Mouse (Mus musculus) CH12.LX (cell line): ENCODE data around the gene Lrig1. TPM values are rescaled to one million over a fixed set of nuclear protein-coding genes. Genes with fewer than 3 reads are reported as not detected.

ENCODE experiments used
- DNase-seq: peaks from one replicate; pipeline ENCODE4 v3.0.0-alpha.2; 2013; ENCODE audit errors: extremely low read depth
- H3K27ac ChIP-seq: 2 replicates; pipeline ENCODE4 v1.5.1; 2012; ENCODE audit warnings: low read depth, mild to moderate bottlenecking, control low read depth, moderate library complexity; ENCODE audit not compliant: insufficient read depth
- H3K27me3 ChIP-seq: replicated peaks from 2 replicates; pipeline ENCODE3; 2012; ENCODE audit warnings: inconsistent platforms
- H3K36me3 ChIP-seq, 2 experiments: replicated peaks in 1 of 2; 2 replicates each; pipeline versions ENCODE3 to v1.6.1; 2012; ENCODE audit warnings: inconsistent platforms in 1 of 2, low read length in 1 of 2, mild to moderate bottlenecking in 1 of 2, mixed read lengths in 1 of 2, moderate library complexity in 1 of 2; ENCODE audit not compliant: control insufficient read depth in 1 of 2, insufficient read depth in 1 of 2
- H3K4me1 ChIP-seq, 2 experiments: 2 replicates each; pipeline ENCODE4 v1.6.1; 2012; ENCODE audit warnings: inconsistent platforms in 1 of 2, moderate library complexity in 1 of 2; ENCODE audit not compliant: insufficient read depth in 2 of 2, control insufficient read depth in 1 of 2
- H3K4me2 ChIP-seq: 2 replicates; pipeline ENCODE4 v1.6.1; 2012; ENCODE audit warnings: low read depth, mild to moderate bottlenecking, control low read depth; ENCODE audit not compliant: poor library complexity, insufficient read depth, severe bottlenecking
- H3K4me3 ChIP-seq, 3 experiments: fragments of 150-350 bp in 1 of 3; sonication (generic) in 1 of 3; replicated peaks in 1 of 3; 2 replicates each; pipeline versions ENCODE3 to v1.5.1; 2011 to 2012; ENCODE audit warnings: low read depth in 2 of 3, low read length in 2 of 3, mild to moderate bottlenecking in 2 of 3, moderate library complexity in 2 of 3, control low read depth in 1 of 3, improper control_type of control experiment in 1 of 3, inconsistent platforms in 1 of 3, mixed read lengths in 1 of 3; ENCODE audit not compliant: poor library complexity in 1 of 3
- H3K79me2 ChIP-seq: replicated peaks from 2 replicates; pipeline ENCODE4 v1.6.1; 2012; ENCODE audit warnings: mild to moderate bottlenecking, moderate library complexity; ENCODE audit not compliant: control insufficient read depth, poor library complexity, insufficient read depth, severe bottlenecking; ENCODE audit errors: extremely low read depth
- H3K9ac ChIP-seq: 2 replicates; pipeline ENCODE4 v1.6.1; 2012; ENCODE audit warnings: low read depth, mild to moderate bottlenecking, control low read depth, moderate library complexity; ENCODE audit not compliant: insufficient read depth
- H3K9me3 ChIP-seq: replicated peaks from 2 replicates; pipeline ENCODE3; 2012; ENCODE audit warnings: low read length, inconsistent platforms, mixed read lengths
- BHLHE40 ChIP-seq: IDR thresholded peaks from 2 replicates; pipeline ENCODE4 v1.6.1; 2011; ENCODE audit warnings: mild to moderate bottlenecking, low read depth, low read length, improper control_type of control experiment
- CHD2 ChIP-seq: IDR thresholded peaks from 2 replicates; pipeline ENCODE4 v1.6.1; 2011; ENCODE audit warnings: low read length, improper control_type of control experiment
- ELF1 ChIP-seq: IDR thresholded peaks from 2 replicates; pipeline ENCODE4 v1.6.1; 2014; ENCODE audit warnings: low read depth, mild to moderate bottlenecking, inconsistent platforms, low read length, improper control_type of control experiment
- ETS1 ChIP-seq: conservative IDR thresholded peaks from 2 replicates; pipeline ENCODE4 v1.6.1; 2012; ENCODE audit warnings: low read depth, mild to moderate bottlenecking, inconsistent platforms, low read length, improper control_type of control experiment, moderate library complexity
- HCFC1 ChIP-seq: IDR thresholded peaks from 2 replicates; pipeline ENCODE4 v1.6.1; 2012; ENCODE audit warnings: low read depth, mild to moderate bottlenecking, inconsistent platforms, low read length, improper control_type of control experiment
- JUND ChIP-seq: conservative IDR thresholded peaks from 2 replicates; pipeline ENCODE4 v1.6.1; 2011; ENCODE audit warnings: low read depth, low read length, improper control_type of control experiment
- KAT2A ChIP-seq: IDR thresholded peaks from 2 replicates; pipeline ENCODE4 v1.6.1; 2012; ENCODE audit warnings: low read length, improper control_type of control experiment, inconsistent platforms; ENCODE audit not compliant: insufficient replicate concordance
- MAFK ChIP-seq: IDR thresholded peaks from 2 replicates; pipeline ENCODE4 v1.6.1; 2011; ENCODE audit warnings: low read length, improper control_type of control experiment; ENCODE audit not compliant: insufficient replicate concordance
- MXI1 ChIP-seq: IDR thresholded peaks from 2 replicates; pipeline ENCODE4 v1.6.1; 2011; ENCODE audit warnings: mild to moderate bottlenecking, low read depth, low read length, improper control_type of control experiment
- MYC ChIP-seq: IDR thresholded peaks from 2 replicates; pipeline ENCODE4 v1.6.1; 2011; ENCODE audit warnings: low read depth, mild to moderate bottlenecking, improper control_type of control experiment, low read length
- NELFE ChIP-seq: IDR thresholded peaks from 2 replicates; pipeline ENCODE4 v1.6.1; 2011; ENCODE audit warnings: low read depth, low read length, improper control_type of control experiment
- PAX5 ChIP-seq: IDR thresholded peaks from 2 replicates; pipeline ENCODE4 v1.6.1; 2012; ENCODE audit warnings: low read length, inconsistent platforms, mixed read lengths
- TBP ChIP-seq: conservative IDR thresholded peaks from 2 replicates; pipeline ENCODE4 v1.6.1; 2011; ENCODE audit warnings: low read depth, low read length, improper control_type of control experiment
- TCF12 ChIP-seq: IDR thresholded peaks from 2 replicates; pipeline ENCODE4 v1.6.1; 2014; ENCODE audit warnings: low read depth, mild to moderate bottlenecking, inconsistent platforms, low read length, improper control_type of control experiment
- USF2 ChIP-seq: conservative IDR thresholded peaks from 2 replicates; pipeline ENCODE4 v1.6.1; 2011; ENCODE audit warnings: low read depth, low read length, improper control_type of control experiment
- ZC3H11A ChIP-seq: IDR thresholded peaks from 2 replicates; pipeline ENCODE4 v1.6.1; 2012; ENCODE audit warnings: low read depth, mild to moderate bottlenecking, inconsistent platforms, low read length, improper control_type of control experiment
- ZMIZ1 ChIP-seq: IDR thresholded peaks from 2 replicates; pipeline ENCODE4 v1.6.1; 2012; ENCODE audit warnings: low read depth, mild to moderate bottlenecking, inconsistent platforms, low read length, improper control_type of control experiment
- ZNF384 ChIP-seq: IDR thresholded peaks from 2 replicates; pipeline ENCODE4 v1.6.1; 2012; ENCODE audit warnings: low read depth, low read length, improper control_type of control experiment, inconsistent platforms
- dilution Hi-C: fragments of 300-500 bp; cut with MboI; formaldehyde crosslinking; loops from 2 replicates; pipeline ENCODE4 v1.14.3; 2020; ENCODE audit warnings: low sequenced_read_pairs; ENCODE audit not compliant: extremely low pct_unique_long_range_greater_than_20kb, extremely low pct_ligation_motif_present
- in situ Hi-C: fragments of 300-500 bp; cut with MboI; formaldehyde crosslinking; loops from 3 replicates; pipeline ENCODE4 v1.14.3; 2019; ENCODE audit warnings: low sequenced_read_pairs, low pct_ligation_motif_present, low pct_unique_long_range_greater_than_20kb, mixed read lengths
- polyA plus RNA-seq: library from polyadenylated mRNA; unstranded; fragments of >175 nt; gene quantifications from 2 replicates; pipeline ENCODE4 v1.2.1, GENCODE M21; 2012; ENCODE audit warnings: low read depth; ENCODE audit not compliant: insufficient read length
- total RNA-seq, 2 experiments: library from RNA; depleted of rRNA; stranded (reverse); fragments of 300-350 nt in 1 of 2; fragments of >200 nt in 1 of 2; gene quantifications; 2 replicates each; pipeline ENCODE4 v1.2.3; 2012 to 2014

Gene Lrig1
- total and polyA plus RNA-seq, 3 experiments: 0.43 TPM; not detected in 2

DNA sequence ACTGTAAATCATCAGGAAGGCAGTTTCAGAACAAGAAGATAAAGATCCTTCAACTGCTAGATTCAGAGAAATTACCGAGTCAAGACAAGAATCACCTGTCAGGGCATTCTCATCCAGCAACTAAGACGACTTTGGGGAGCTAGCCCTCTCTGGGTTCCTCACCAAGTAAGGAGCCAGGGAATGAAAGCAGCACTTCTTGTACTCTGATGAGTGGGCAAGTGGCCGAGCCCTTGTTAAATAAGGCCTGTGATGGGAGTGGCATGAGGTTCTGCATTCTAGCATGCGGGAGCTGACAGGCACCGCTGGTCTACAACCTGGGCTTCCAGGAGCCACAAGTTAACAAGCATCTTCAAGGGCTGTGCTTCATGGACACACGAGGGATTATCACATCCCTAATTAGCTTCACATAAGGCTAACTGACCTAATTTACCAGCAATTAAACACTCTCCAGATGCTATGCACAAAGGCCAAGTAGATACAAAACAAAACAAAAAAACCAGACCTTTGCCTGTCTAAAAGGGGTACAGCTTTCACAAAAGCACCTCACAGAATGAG, 47.2 kb downstream of the Lrig1 start:
- no peak for DNase-seq
- no peak overlapping the region for H3K9ac ChIP-seq
- H3K4me3 ChIP-seq: no peak overlapping the region
- no peaks in the 10 kb centered on the region for H3K27me3 ChIP-seq
- dilution Hi-C loops: no loop called here
- H3K9me3 ChIP-seq: no peaks in the 10 kb centered on the region
- H3K79me2 ChIP-seq: no peaks in the 10 kb centered on the region
- H3K4me1 ChIP-seq: peaks cover 0 to 5% of the 10 kb centered on the region in 2 experiments; a peak in 1 of 4 replicates
- TF ChIP-seq PAX5 (no peak), NELFE (no peak), ZNF384 (no peak), ZMIZ1 (no peak), MAFK (no peak), ETS1 (no peak), CHD2 (no peak), HCFC1 (no peak)
- TF ChIP-seq, all 38 proteins: peak for 0
- in situ Hi-C loops: no loop called here
- no peak overlapping the region for H3K4me2 ChIP-seq
- H3K36me3 ChIP-seq: no peaks in the 10 kb centered on the region
- H3K27ac ChIP-seq: no peak overlapping the region

DNA sequence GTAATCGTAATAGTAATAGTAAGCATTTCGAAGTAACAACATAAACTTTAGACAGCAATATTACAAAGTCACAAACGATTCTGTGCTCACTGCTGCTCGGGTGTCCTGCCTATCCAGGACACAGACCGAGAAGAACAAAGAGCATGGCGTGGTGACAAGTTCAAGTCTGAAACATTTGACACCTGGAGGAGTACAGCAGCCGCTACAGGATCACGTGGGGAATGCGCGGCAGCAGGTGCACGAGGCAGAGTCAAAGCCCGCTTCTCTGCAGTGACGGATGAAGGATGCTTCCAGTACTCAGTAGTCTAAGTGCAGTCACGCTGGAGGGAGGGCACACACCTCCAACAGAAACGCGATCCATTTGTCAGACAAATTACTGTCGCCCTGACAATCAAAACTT, 48.4 kb downstream of the Lrig1 start:
- Histone ChIP-seq H3K4me2 (no peak overlapping the region), H3K4me3 (no peak overlapping the region), H3K79me2 (no peaks in the 10 kb centered on the region), H3K9me3 (no peaks in the 10 kb centered on the region), H3K4me1 (peaks cover 0 to 7% of the 10 kb centered on the region in 2 experiments; a peak in 2 of 4 replicates), H3K27me3 (no peaks in the 10 kb centered on the region), H3K9ac (no peak overlapping the region), H3K36me3 (no peaks in the 10 kb centered on the region), H3K27ac (no peak overlapping the region)
- in situ Hi-C loops: no loop called here
- dilution Hi-C loops: no loop called here
- no peak for DNase-seq
- TF ChIP-seq JUND: no peak
- no peak for TF ChIP-seq MXI1
- TF ChIP-seq ZMIZ1: no peak
- TF ChIP-seq ZC3H11A: no peak
- no peak for TF ChIP-seq KAT2A
- no peak for TF ChIP-seq PAX5
- no peak for TF ChIP-seq TBP
- no peak for TF ChIP-seq BHLHE40
- TF ChIP-seq TCF12: no peak
- TF ChIP-seq USF2: no peak
- TF ChIP-seq MYC: no peak
- TF ChIP-seq ELF1: no peak
